Mouse (Mus musculus): ENCODE measurements around the gene Arl14.

DNA sequence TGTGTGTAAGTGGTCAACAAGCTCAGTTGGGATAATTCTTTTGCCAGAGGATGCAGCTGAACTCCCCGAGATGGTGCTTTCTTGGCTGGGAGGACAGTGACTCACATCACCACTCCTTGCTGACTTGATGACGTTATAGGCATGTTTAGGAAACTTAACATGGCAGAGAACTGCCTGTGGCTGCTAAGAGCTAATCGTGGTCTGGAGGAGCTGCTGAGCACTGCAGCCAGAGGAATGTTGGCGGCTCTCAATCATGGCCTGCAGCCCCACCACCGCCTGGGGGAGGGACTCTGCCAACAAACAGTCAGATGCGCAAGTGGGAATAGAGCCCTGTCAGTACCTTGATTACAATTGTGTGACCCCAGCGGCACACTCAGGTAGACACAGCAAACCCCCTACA, 49.6 kb downstream of the Arl14 start:
- TF ChIP-seq CTCF (IDR thresholded peaks at IDR 0.05; ENCODE audit: borderline replicate concordance, extremely low read depth, insufficient read depth, insufficient read length) = no peak
- TF ChIP-seq POLR2A (IDR thresholded peaks at IDR 0.05; ENCODE audit: borderline replicate concordance, extremely low read depth, insufficient read depth, insufficient read length, poor library complexity, severe bottlenecking) = no peak

Data from brain, embryonic 14.5 days (tissue).